Mouse (Mus musculus) c-Kit-negative CD71-positive TER-119-positive erythroid progenitor cells, embryonic 14.5 days (primary cell): Measurements from ENCODE around the gene Calr.
"Not testable (repeated sequence)": the region's sequence is repeated elsewhere in the genome, so short reads cannot be mapped to it uniquely, and the experiment has no call there.

Experiments used
- DNase-seq: peaks from one replicate; pipeline ENCODE4 v3.0.0-alpha.2; 2013; ENCODE audit warnings: low read depth, low spot score

Calr gene

GRCm38 (mm10) chr8:84844397-84845070 lies 2.2 kb downstream of the Calr start:
- no peak for DNase-seq

DNA sequence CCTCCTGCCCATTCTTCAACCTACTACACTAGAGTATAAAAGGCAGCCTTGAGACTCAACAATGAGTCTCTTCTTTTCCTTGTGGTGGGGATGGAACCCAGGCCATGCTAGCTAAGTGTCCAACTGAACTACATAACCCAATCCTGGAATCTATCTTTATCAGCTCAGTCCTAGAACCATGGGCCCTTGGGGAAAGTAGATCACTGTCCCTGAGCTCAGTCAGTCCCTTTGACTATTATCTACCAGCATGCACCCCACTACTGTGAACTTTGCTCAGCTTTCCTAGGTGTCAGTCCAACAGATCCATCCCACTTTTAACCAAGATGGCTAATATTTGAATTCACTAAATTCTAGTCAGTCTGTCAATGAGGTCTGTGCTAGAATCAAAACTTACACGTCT lies 5.2 kb downstream of the Calr start:
- DNase-seq = no peak

DNA sequence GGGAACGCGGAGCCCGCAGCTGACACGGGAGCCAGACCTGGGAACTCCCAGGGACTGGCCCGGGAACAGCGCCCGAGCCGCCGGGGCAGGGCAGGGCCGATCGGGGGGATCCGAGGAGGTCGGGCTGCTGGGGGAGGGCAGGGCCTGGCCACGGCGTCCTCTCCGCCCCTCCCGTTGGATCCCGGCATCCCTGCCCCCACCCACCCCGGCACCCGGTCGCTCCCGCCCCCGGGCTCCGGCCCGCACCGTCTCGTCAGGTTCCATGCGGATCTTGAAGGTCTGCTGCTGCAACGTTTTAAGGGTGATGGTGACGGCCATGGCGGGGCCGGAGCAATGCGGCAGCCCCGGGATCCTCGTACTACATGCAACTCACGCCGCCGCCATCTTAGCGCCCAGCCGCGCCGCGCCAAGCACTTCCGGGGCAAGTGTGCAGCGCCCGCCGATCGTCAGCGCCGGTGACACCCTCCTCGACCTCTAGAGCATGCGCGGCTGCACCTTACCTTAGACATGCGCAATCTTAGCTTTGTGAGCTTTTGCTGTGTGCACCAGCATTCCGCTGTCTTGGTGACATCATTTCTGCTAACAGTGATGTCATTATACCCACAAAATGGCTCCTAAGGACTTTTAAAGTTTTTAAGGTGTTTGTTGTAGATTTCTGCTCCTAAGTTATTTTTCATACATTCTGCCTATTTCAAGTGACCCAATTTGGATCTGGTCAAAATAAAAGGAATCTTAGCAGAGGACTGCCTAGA lies 6.3 kb downstream of the Calr start, which contains the start of gene Rad23a:
Gene Rad23a (minus strand): TSS at position 418 of the 752 bp plus-strand sequence.
- DNase-seq = peak; percentile 91

DNA sequence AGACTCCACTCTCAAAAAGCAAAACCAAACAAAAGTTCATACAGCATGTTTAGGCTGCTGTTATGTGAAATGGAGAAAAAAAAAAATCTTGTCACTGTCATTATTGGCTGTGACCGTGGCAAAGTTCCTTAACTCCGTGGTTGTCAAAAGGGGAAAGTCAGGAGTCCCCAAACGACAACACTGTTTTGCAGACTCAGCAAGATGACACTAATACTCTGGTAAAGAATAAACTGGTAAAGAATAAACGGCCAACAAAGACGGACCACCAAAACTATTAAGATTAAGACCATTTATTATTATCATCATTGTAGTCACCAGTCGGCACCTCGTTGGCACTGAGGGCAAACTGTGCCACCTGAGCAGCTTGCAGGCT lies 6.9 kb downstream of the Calr start:
- no peak for DNase-seq

DNA sequence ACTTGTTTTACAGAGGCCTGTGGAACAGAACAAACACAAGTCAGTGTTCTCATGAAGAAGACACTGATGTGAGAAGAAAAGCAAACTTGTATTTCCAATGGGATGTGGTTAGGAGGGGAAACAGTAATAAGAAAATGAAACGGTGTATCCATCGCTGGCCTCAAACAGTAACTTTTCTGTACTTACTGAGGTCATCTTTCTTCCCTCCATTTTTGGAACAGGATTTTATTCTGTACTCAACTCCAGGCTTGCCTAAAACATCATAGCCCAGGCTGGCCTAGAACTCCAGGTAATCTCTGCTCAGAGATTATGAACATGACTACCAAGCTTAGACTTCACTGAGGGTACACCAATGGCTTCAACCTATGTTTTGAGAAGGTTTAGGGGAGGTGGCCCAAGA lies 7.3 kb downstream of the Calr start:
- DNase-seq = no peak

DNA sequence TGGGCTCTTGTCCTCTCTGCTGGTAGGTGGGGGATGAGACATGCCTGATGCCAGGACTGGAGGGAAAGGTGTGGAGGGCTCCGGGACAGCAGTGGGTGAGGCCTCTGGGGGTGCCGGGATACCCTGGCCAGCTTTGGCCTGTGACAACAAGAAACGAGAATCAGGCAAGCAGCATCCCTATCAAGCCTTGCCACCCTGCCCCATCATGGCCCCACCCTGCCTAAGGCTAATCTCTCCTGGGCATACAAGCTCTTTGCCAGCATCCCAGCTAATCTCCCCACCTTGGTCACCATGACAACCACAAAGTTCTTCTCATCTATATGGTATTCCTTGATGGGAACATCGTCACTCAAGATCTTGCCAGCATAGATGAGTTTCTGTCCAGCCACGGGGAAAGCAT lies 8.2 kb downstream of the Calr start:
- DNase-seq = peak; percentile 91

DNA sequence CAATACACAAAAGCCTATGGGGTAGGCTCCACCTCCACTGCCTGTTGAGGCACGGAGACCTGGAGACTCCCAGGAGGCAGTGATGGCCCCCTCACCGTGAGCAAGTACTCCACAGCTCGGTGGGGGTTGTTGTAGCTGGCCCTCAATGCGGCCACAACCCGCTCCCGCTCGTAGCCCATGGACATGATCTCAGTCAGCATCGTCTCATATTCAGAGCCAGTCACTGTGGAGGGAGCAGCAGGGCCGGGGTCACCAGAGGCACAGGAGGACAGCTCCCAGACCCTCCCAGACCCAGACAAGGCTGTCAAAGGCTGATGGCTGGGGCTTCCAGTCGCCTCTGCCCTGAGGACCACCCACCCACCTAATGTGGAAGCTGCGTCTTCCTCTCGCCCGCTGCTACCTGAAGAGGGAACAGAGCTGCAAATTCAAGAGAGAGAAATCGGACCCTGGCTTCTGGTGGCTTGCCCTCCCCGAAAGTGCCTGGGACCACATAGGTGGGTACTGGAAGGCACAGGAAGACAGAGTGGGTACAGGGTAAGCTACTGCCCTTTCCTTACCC lies 8.7 kb downstream of the Calr start:
- DNase-seq = no peak

GRCm38 (mm10) chr8:84837149-84837911 lies 9.4 kb downstream of the Calr start:
- no peak for DNase-seq

GRCm38 (mm10) chr8:84834866-84835855 lies 11.6 kb downstream of the Calr start:
- DNase-seq = no peak

- no peak for DNase-seq
Observed at GRCm38 (mm10) chr8:84834002-84834865, 12.5 kb downstream of the Calr start.

- DNase-seq = no peak
Observed at GRCm38 (mm10) chr8:84832759-84833742, 13.7 kb downstream of the Calr start.

GRCm38 (mm10) chr8:84832034-84832717 lies 14.6 kb downstream of the Calr start:
- DNase-seq = peak; percentile 77

DNA sequence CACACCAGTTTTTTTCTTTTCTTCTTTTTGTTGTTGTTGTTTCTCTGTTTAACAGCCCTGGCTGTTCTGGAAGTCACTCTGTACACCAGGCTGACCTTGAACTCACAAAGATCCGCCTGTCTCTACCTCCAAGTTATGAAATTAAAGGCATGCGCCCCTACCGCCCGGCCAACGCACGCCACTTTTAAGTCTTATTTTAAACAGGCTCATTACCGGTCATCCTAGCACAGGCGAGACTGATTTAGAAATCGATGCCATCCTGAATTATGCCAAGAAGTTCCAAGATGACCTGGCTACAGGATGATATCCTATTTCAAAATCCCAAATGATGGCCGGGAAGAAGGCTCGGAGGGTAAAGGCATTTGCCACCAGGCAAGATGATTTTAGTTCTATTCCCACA lies 15.2 kb downstream of the Calr start, which contains the start of gene Gadd45gip1:
Gene Gadd45gip1 (plus strand): TSS at position 33 of the 400 bp plus-strand sequence.
- peak; percentile 75 for DNase-seq

GRCm38 (mm10) chr8:84826518-84826917 lies 20.2 kb downstream of the Calr start:
- DNase-seq = not testable (repeated sequence)

GRCm38 (mm10) chr8:84825636-84826035 lies 21.1 kb downstream of the Calr start:
- no peak for DNase-seq

- no peak for DNase-seq
Observed at GRCm38 (mm10) chr8:84823653-84824052, 23.1 kb downstream of the Calr start.

DNA sequence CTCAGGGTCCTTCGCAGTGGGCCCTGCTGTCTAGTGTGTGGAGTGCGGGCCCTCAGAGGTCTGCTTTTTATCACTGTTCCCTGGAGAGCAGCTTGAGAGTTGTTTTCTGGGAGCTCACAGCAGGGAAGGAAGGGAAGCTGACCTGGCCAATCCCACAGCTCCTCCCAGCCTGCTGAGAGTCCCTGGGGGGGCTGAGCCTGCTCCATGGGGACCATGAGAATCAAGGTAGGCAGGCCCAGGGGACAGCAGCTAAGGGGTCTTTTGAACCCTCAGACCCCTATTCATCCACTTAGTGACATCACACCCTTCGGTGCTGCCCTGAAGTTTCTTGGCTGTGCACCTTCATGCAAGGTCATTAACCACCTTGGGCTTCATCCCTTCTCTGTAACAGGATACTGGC lies 24.0 kb downstream of the Calr start, which contains the start of gene Dand5:
Gene Dand5 (minus strand): TSS at position 101 of the 400 bp plus-strand sequence.
- DNase-seq = no peak

DNA sequence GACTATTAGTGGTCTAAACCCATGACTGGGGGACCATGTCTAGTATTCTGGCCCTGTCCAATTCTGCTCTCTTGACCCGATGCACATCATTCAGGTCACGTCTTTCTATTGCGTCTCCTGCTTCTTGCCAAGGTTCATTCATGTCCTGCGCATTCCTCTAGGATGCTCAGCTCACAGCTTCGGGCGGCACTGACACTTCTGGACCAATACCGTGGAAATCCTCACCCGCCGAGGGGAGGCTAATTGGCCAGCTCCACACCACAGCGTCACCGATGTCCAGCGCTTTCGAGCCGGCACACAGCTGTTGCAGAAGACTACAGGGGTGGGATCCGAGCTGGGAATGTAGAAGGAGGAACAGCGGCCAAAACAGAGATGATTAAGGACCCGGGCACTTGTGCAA lies 30.6 kb downstream of the Calr start:
- DNase-seq = no peak
